Mouse (Mus musculus) cortical plate, adult 2 months (tissue): ENCODE measurements at regions not wholly inside any gene's neighbourhood (a gene's known extent, or its start where the extent isn't known, plus 50 kb on each side); places are given as distances from the start of the nearest gene placed in this dataset.

Experiments
- H3K27ac ChIP-seq: fragments of 200-500 bp; 2 replicates; pipeline ENCODE4 v1.5.1; 2012; ENCODE audit warnings: low read length, control low read depth, inconsistent platforms; ENCODE audit not compliant: insufficient read depth
- H3K4me1 ChIP-seq: fragments of 200-500 bp; 2 replicates; pipeline ENCODE4 v1.6.1; 2011; ENCODE audit warnings: low read length; ENCODE audit not compliant: control insufficient read depth, insufficient read depth
- H3K4me3 ChIP-seq: fragments of 200-500 bp; 2 replicates; pipeline ENCODE4 v1.5.1; 2011; ENCODE audit warnings: mild to moderate bottlenecking, low read length, control low read depth; ENCODE audit not compliant: insufficient read depth
- CTCF ChIP-seq: fragments of 200-500 bp; IDR thresholded peaks from 2 replicates; pipeline ENCODE4 v1.5.1; 2011; ENCODE audit warnings: mild to moderate bottlenecking, control low read depth, low read length; ENCODE audit not compliant: insufficient read depth; ENCODE audit errors: extremely low read depth
- POLR2A ChIP-seq: fragments of 200-500 bp; IDR thresholded peaks from 2 replicates; pipeline ENCODE4 v1.6.1; 2011; ENCODE audit warnings: mild to moderate bottlenecking, low read length, control low read depth; ENCODE audit not compliant: insufficient read depth; ENCODE audit errors: extremely low read depth

DNA sequence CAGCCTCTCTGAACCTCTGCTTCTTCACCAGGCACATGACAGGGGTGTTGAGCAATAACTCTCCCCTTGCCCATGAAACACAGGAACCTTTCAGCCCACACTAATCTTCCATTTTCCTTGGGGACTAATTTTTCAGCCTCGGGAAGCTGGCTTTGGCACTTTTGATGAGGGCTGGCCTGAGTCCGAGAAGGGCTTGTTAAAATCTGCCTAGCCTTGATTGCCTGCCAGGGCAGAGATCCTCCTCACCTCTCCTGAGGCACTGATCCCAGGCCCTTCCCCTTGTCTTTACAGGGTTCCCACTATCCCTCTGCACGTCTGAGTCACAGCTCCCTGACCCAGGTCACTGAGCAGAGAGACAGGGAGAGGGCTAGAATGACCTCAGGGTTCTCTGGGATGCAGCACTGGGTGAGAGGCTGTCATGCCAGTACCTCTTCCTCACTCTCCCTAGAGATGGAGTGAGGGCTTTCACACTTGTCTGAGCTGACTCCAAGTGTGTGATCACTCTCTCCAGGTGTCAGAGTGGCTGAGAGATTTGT, 90.7 kb upstream of the Lhx5 start:
- no peak overlapping the region for H3K27ac ChIP-seq
- H3K4me1 ChIP-seq: no peaks in the 10 kb centered on the region
- no peak for TF ChIP-seq CTCF
- no peak for TF ChIP-seq POLR2A
- no peak overlapping the region for H3K4me3 ChIP-seq

DNA sequence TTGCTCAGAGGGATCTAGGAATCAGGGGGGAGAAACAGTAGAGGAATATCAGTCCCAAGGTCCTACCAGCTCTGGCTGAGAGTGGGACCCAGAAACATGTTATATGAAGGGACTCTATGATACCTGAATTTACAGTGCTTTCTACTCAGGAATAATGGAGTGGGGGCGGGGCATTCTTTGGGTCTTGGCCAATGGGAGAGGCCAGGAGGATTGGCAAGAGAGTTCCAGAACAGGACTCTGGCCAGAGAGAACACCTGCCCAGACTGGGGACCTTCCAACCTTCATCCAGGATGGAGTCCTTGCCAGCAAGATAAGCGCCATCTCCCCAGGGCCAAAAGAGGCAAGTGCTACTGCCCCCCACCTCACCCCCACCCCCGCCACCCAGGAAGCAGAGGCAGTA, 81.0 kb upstream of the Lhx5 start:
- Histone ChIP-seq H3K4me1 (no peaks in the 10 kb centered on the region), H3K27ac (no peak overlapping the region), H3K4me3 (no peak overlapping the region)
- TF ChIP-seq CTCF (no peak), POLR2A (no peak)

DNA sequence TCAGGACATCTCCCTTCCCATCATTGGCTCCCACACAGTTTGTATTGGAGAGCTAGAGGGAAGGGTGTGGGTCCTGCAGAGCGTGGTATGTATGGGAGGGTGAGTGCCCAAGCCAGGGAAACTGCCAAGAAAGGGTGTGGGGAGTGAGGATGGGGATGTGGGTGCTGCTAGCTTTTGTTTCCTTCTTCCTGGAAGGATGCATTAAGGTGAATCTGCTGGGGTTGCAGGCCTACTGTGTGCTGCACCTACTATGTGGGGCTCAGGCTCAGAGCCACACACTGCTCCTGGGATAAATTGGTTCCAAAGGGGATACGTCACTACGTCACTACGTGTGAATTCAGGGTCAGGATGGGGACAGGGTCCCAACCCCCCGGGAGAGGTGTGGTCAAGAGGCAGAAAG, 79.7 kb upstream of the Lhx5 start:
- peaks cover 2% of the 10 kb centered on the region for H3K4me1 ChIP-seq

DNA sequence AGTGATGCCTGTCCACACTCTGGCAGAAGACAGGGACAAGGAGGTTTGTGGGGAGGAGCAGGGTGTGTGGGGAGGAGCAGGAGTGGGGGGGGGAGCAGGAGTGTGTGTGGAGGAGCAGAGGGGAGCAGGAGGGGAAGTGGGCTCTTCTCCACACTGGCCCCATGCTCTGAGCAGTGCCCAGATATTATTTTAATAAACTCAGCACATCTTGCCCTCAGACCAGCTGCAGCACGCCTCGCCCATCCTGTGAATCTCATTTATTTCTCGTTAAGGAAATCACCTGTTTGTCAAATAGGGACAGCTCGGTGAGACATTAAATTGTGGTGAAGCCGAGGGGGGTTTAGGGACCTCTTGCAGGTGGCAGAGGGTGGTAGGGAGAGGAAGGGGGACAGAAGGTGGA, 77.8 kb upstream of the Lhx5 start:
- no peak overlapping the region for H3K4me3 ChIP-seq
- peaks cover 3% of the 10 kb centered on the region for H3K4me1 ChIP-seq
- H3K27ac ChIP-seq: no peak overlapping the region
- TF ChIP-seq CTCF (no peak), POLR2A (no peak)

More for the DNA sequence above, 79.7 kb upstream of the Lhx5 start:
- Histone ChIP-seq H3K27ac (no peak overlapping the region), H3K4me3 (no peak overlapping the region)
- TF ChIP-seq POLR2A: no peak
- TF ChIP-seq CTCF: no peak

DNA sequence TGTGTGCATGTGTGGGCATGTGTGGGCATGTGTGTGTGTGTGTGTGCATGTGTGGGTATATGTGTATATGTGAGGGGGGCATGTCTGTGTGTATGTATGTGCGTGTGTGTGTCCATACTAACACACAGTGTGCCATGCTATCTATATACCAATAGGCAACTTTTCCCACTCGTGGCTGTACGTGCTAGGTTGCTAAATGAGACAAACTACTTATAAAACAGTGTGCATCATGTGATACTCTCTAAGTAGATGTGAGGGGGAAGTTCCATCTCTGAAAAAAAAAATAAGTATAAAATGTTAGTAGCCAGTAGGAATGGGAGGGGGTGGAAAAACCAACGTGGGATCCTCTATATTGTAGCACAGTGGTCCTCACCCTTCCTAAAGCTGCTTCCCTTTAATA, 74.5 kb upstream of the Lhx5 start:
- TF ChIP-seq POLR2A: no peak
- TF ChIP-seq CTCF: no peak
- Histone ChIP-seq H3K4me1 (peaks cover 3% of the 10 kb centered on the region), H3K27ac (no peak overlapping the region), H3K4me3 (no peak overlapping the region)

DNA sequence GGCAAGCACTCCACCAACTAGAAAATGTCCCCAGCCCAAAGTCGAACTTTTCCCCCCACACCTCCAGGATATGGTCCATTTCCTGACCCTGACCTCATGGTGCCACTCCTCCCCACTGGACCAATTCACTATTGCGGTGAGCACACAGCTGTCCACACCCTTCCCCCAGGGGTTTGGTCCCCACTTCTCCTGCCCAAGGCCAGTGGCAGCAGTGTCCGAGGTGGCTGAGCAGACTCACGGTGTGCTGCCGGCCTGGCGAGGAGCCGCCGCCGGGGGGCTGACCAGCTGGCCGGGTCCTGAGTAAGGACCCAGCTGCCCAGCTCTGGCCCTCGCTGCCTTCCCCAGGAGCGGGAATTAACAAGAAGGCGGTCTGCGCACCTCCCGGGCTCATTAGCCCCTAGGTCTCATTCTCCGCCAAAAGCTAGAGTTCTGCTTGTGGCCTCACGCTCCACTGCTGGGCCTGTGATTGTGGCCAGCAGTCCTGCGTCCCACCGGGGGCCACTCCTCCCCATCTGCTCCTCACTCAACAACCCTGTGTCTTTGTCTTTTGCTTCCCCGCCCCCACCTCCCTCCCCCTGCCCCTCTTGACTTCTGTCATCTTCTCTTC, 73.3 kb upstream of the Lhx5 start:
- Histone ChIP-seq H3K4me1 (peaks cover 3% of the 10 kb centered on the region), H3K4me3 (no peak overlapping the region), H3K27ac (no peak overlapping the region)
- TF ChIP-seq CTCF: no peak
- TF ChIP-seq POLR2A: no peak

DNA sequence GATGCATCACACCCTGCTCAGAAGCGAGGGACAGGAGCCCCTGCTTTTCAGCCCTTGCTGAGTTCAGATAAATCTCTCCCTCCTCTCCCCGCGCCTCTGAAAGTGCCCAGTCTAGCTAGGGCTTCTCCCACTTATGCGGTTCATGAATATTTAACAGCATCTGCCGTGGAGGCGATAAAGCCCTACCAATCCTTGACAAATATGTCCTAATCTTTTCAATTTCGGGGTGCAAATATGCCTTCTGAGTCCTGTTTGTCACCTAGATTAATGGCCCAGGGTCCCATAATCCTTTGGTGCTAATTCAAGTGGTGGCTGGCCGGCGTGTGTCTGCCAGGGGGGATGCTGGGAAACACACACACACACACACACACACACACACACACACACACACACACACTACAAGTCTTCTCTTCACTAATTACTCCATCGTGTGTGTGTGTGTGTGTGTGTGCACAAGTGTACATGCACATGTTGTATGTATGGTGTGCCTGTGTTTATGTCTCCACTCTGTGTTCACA, 65.5 kb upstream of the Lhx5 start:
- Histone ChIP-seq H3K4me1 (no peaks in the 10 kb centered on the region), H3K4me3 (no peak overlapping the region), H3K27ac (no peak overlapping the region)
- TF ChIP-seq POLR2A (no peak), CTCF (no peak)

DNA sequence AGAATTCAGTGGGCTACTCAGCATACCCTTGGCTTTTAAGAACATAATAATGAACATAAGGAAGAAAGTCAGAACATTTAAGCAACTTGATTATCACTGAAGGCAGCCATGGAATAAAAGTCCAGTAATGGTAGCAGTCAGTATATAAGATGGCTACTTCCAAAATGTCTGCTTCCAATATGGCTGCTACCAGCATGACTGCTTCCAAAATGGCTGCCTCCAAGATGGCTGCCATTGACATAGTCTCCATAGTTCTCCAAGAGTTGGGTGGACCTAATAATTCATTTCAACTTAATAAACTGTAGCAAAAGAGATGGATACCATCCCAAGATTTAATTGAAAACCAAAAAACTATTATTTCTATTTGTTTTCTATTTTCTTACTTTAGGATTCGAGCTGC, 62.7 kb upstream of the Lhx5 start:
- Histone ChIP-seq H3K4me3 (no peak overlapping the region), H3K27ac (no peak overlapping the region)
- TF ChIP-seq CTCF (no peak), POLR2A (no peak)

DNA sequence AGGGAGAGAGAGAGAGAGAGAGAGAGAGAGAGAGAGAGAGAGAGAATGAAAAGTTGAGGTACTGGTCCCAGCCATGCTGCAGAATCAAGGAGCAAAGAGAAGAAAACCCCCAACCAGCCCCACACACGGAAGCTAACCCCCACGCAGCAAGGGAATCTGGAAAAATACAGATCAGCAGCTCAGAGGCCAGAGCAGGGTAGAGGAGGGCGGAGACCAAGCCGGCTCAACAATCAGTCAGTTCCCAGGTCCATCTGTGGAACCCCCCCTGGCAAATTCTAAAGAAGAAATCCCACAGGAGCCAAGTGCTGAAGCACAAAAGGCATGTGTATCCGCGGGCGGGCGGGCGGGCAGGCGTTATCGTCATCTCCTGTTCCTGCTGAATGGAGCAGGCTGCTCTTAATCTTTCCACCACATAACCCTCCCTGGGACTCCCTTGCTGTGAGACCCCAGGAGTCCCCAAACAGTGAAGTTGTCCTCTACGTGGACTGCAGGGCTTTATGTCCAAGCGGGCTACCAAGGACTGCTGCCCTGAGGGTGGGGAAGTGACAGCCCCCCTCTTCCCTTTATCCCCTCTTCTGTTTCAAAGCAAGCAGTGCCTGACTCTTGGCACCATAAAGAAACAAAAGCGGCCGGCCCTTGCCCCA, 60.2 kb upstream of the Lhx5 start:
- Histone ChIP-seq H3K4me1 (no peaks in the 10 kb centered on the region), H3K27ac (no peak overlapping the region), H3K4me3 (no peak overlapping the region)
- no peak for TF ChIP-seq POLR2A
- TF ChIP-seq CTCF: no peak

More for the DNA sequence above, 62.7 kb upstream of the Lhx5 start:
- H3K4me1 ChIP-seq: no peaks in the 10 kb centered on the region

DNA sequence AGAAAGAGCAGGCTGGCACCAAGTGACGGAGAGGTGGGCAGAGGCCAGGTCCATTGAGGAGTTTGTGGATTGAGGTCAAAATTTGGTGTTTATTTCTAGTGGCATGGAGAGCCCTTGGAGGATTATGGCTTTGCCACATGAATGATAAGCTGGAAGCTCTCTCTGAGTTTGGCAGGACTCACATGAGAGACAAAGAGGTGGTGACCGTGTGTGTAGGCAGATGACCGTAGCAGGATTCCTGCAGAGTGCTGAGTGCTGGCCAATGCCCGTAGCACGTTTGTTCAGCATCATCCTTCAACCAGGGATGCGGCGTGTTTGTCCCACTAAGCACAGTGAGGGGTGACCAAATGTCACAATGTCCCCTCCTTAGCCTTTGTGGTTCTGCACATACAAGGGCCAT, 58.1 kb upstream of the Lhx5 start:
- H3K27ac ChIP-seq: no peak overlapping the region
- H3K4me3 ChIP-seq: no peak overlapping the region
- H3K4me1 ChIP-seq: no peaks in the 10 kb centered on the region
- TF ChIP-seq POLR2A (no peak), CTCF (no peak)
